Mouse (Mus musculus) embryonic facial prominence, embryonic 15.5 days (tissue): ENCODE measurements around the gene Spock2. TPM values are rescaled to one million over a fixed set of nuclear protein-coding genes. Genes with fewer than 3 reads are reported as not detected.
"Not testable (repeated sequence)": the region's sequence is repeated elsewhere in the genome, so short reads cannot be mapped to it uniquely, and the experiment has no call there.

Source experiments
- ATAC-seq: fragments of 200-750 bp; cut with Nextera tagmentation; 2 replicates; pipeline ENCODE4 v1.8.0; 2017; ENCODE audit warnings: low read depth, moderate TSS enrichment; ENCODE audit not compliant: insufficient number of reproducible peaks, low FRiP score, low TSS enrichment
- H3K27ac ChIP-seq: fragments of 300-500 bp; sonication (generic); replicated peaks from 2 replicates; pipeline ENCODE4 v1.5.1; 2015; ENCODE audit warnings: mild to moderate bottlenecking, inconsistent platforms
- H3K27me3 ChIP-seq: fragments of 300-500 bp; sonication (generic); 2 replicates; pipeline ENCODE4 v1.6.1; 2015; ENCODE audit warnings: inconsistent platforms
- H3K36me3 ChIP-seq: fragments of 300-500 bp; sonication (generic); 2 replicates; pipeline ENCODE4 v1.6.1; 2015; ENCODE audit warnings: mild to moderate bottlenecking, inconsistent platforms
- H3K4me1 ChIP-seq: fragments of 300-500 bp; sonication (generic); 2 replicates; pipeline ENCODE4 v1.6.1; 2015; ENCODE audit warnings: inconsistent platforms
- H3K4me2 ChIP-seq: fragments of 300-500 bp; sonication (generic); replicated peaks from 2 replicates; pipeline ENCODE4 v1.6.1; 2015; ENCODE audit warnings: mild to moderate bottlenecking, inconsistent platforms
- H3K4me3 ChIP-seq: fragments of 300-500 bp; sonication (generic); replicated peaks from 2 replicates; pipeline ENCODE4 v1.5.1; 2015; ENCODE audit warnings: mild to moderate bottlenecking, inconsistent platforms
- H3K9ac ChIP-seq: fragments of 300-500 bp; sonication (generic); 2 replicates; pipeline ENCODE4 v1.6.1; 2015; ENCODE audit warnings: inconsistent platforms
- H3K9me3 ChIP-seq: fragments of 300-500 bp; sonication (generic); replicated peaks from 2 replicates; pipeline ENCODE4 v1.6.1; 2016; ENCODE audit warnings: inconsistent platforms
- WGBS: fragments of 180-500 bp; shearing (Covaris S2); methylation state at CpG from one replicate; pipeline ENCODE4 v1.1.7; 2015; 5-methylcytosine and 5-hydroxymethylcytosine counted together
- polyA plus RNA-seq: library from polyadenylated mRNA; unstranded; fragments of >200 nt; fragmentation: Nextera tagmentation; extraction: Ambion mirVana; gene quantifications from 2 replicates; pipeline ENCODE4 v1.2.1, GENCODE M21; 2015

The Spock2 gene
- polyA plus RNA-seq, 1 experiment from 2014 or later: 11.9 TPM

GRCm38 (mm10) chr10:60148087-60148486 is 42.1 kb downstream of the Spock2 start:
- no peak overlapping the region for H3K27ac ChIP-seq
- H3K4me3 ChIP-seq: no peak overlapping the region
- ATAC-seq: no peak
- 5% methylated on average over 5 of the region's 5 CpGs for WGBS
- no peaks in the 10 kb centered on the region for H3K9me3 ChIP-seq
- peaks cover 3% of the 10 kb centered on the region for H3K4me1 ChIP-seq
- H3K36me3 ChIP-seq: no peaks in the 10 kb centered on the region
- H3K4me2 ChIP-seq: no peak overlapping the region
- no peak overlapping the region for H3K9ac ChIP-seq
- no peaks in the 10 kb centered on the region for H3K27me3 ChIP-seq

- H3K4me2 ChIP-seq: no peak overlapping the region
- H3K27me3 ChIP-seq: no peaks in the 10 kb centered on the region
- H3K4me1 ChIP-seq: peaks cover 3% of the 10 kb centered on the region
- no peaks in the 10 kb centered on the region for H3K36me3 ChIP-seq
- WGBS: 57% methylated on average over 6 of the region's 6 CpGs
- ATAC-seq: no peak; the same call in 1 of the 2 replicates
- no peak overlapping the region for H3K9ac ChIP-seq
- no peak overlapping the region for H3K4me3 ChIP-seq
- no peaks in the 10 kb centered on the region for H3K9me3 ChIP-seq
- no peak overlapping the region for H3K27ac ChIP-seq
These were observed 45.2 kb downstream of the Spock2 start for GRCm38 (mm10) chr10:60151107-60151663.

- H3K4me1 ChIP-seq: no peaks in the 10 kb centered on the region
- no peaks in the 10 kb centered on the region for H3K36me3 ChIP-seq
- no peak overlapping the region for H3K4me2 ChIP-seq
- H3K27ac ChIP-seq: no peak overlapping the region
- ATAC-seq: no peak
- H3K9me3 ChIP-seq: no peaks in the 10 kb centered on the region
- no peaks in the 10 kb centered on the region for H3K27me3 ChIP-seq
- H3K4me3 ChIP-seq: no peak overlapping the region
- H3K9ac ChIP-seq: no peak overlapping the region
These were observed 50.0 kb downstream of the Spock2 start for GRCm38 (mm10) chr10:60156016-60156415.

GRCm38 (mm10) chr10:60158144-60158543 is 52.1 kb downstream of the Spock2 start:
- H3K9me3 ChIP-seq: no peaks in the 10 kb centered on the region
- no peaks in the 10 kb centered on the region for H3K27me3 ChIP-seq
- H3K4me3 ChIP-seq: no peak overlapping the region
- ATAC-seq: no peak
- WGBS: 86% methylated on average over 3 of the region's 3 CpGs
- no peak overlapping the region for H3K27ac ChIP-seq
- no peak overlapping the region for H3K4me2 ChIP-seq
- H3K9ac ChIP-seq: no peak overlapping the region
- no peaks in the 10 kb centered on the region for H3K36me3 ChIP-seq
- H3K4me1 ChIP-seq: no peaks in the 10 kb centered on the region

GRCm38 (mm10) chr10:60161397-60161796 is 55.4 kb downstream of the Spock2 start:
- not testable (repeated sequence) for H3K4me1 ChIP-seq, H3K9me3 ChIP-seq, H3K4me2 ChIP-seq, H3K9ac ChIP-seq, H3K27ac ChIP-seq, ATAC-seq, H3K27me3 ChIP-seq, H3K36me3 ChIP-seq, H3K4me3 ChIP-seq
- 76% methylated on average over 3 of the region's 3 CpGs for WGBS

GRCm38 (mm10) chr10:60162184-60162972 is 56.4 kb downstream of the Spock2 start:
- not testable (repeated sequence) for ATAC-seq, H3K4me3 ChIP-seq, H3K9ac ChIP-seq, H3K27me3 ChIP-seq, H3K4me1 ChIP-seq, H3K36me3 ChIP-seq, H3K27ac ChIP-seq, H3K4me2 ChIP-seq, H3K9me3 ChIP-seq
- WGBS: 82% methylated on average over 8 of the region's 8 CpGs

- H3K4me3 ChIP-seq: no peak overlapping the region
These were observed 56.9 kb downstream of the Spock2 start for GRCm38 (mm10) chr10:60162973-60163255.

GRCm38 (mm10) chr10:60164869-60165268 is 58.9 kb downstream of the Spock2 start:
- no peaks in the 10 kb centered on the region for H3K9me3 ChIP-seq
- no peak overlapping the region for H3K4me2 ChIP-seq
- H3K4me1 ChIP-seq: no peaks in the 10 kb centered on the region
- 72% methylated on average over 1 of the region's 1 CpGs for WGBS
- H3K27ac ChIP-seq: no peak overlapping the region
- H3K4me3 ChIP-seq: no peak overlapping the region
- ATAC-seq: no peak
- H3K9ac ChIP-seq: no peak overlapping the region
- H3K36me3 ChIP-seq: no peaks in the 10 kb centered on the region
- H3K27me3 ChIP-seq: no peaks in the 10 kb centered on the region

More at GRCm38 (mm10) chr10:60162973-60163255, 56.9 kb downstream of the Spock2 start:
- H3K9me3 ChIP-seq: no peaks in the 10 kb centered on the region
- no peak overlapping the region for H3K9ac ChIP-seq
- no peak overlapping the region for H3K4me2 ChIP-seq
- H3K27ac ChIP-seq: no peak overlapping the region
- H3K4me1 ChIP-seq: no peaks in the 10 kb centered on the region
- ATAC-seq: no peak
- H3K27me3 ChIP-seq: no peaks in the 10 kb centered on the region
- 92% methylated on average over 6 of the region's 6 CpGs for WGBS
- no peaks in the 10 kb centered on the region for H3K36me3 ChIP-seq

GRCm38 (mm10) chr10:60166068-60166467 is 60.0 kb downstream of the Spock2 start:
- Histone ChIP-seq H3K4me1 (no peaks in the 10 kb centered on the region), H3K9ac (no peak overlapping the region), H3K36me3 (no peaks in the 10 kb centered on the region), H3K27ac (no peak overlapping the region), H3K9me3 (no peaks in the 10 kb centered on the region), H3K4me2 (no peak overlapping the region), H3K27me3 (no peaks in the 10 kb centered on the region), H3K4me3 (no peak overlapping the region)
- no peak for ATAC-seq
- WGBS: 20% methylated on average over 3 of the region's 3 CpGs

GRCm38 (mm10) chr10:60168306-60168705 is 62.3 kb downstream of the Spock2 start:
- Histone ChIP-seq H3K4me2 (no peak overlapping the region), H3K27me3 (no peaks in the 10 kb centered on the region), H3K9ac (no peak overlapping the region), H3K4me1 (0 out of 2 replicates have a peak, but pooled peaks cover 7% of the 10 kb centered on the region), H3K27ac (no peak overlapping the region), H3K36me3 (no peaks in the 10 kb centered on the region), H3K4me3 (no peak overlapping the region), H3K9me3 (no peaks in the 10 kb centered on the region)
- WGBS: 59% methylated on average over 2 of the region's 2 CpGs
- no peak for ATAC-seq

- H3K4me2 ChIP-seq: no peak overlapping the region
- no peak overlapping the region for H3K9ac ChIP-seq
- H3K36me3 ChIP-seq: no peaks in the 10 kb centered on the region
- no peak overlapping the region for H3K4me3 ChIP-seq
- 51% methylated on average over 3 of the region's 3 CpGs for WGBS
- H3K4me1 ChIP-seq: 0 out of 2 replicates have a peak, but pooled peaks cover 7% of the 10 kb centered on the region
- H3K9me3 ChIP-seq: no peaks in the 10 kb centered on the region
- H3K27me3 ChIP-seq: no peaks in the 10 kb centered on the region
- no peak for ATAC-seq
- H3K27ac ChIP-seq: no peak overlapping the region
These were observed 62.9 kb downstream of the Spock2 start for GRCm38 (mm10) chr10:60168960-60169359.
